Mouse (Mus musculus) urinary bladder, postnatal 14 days (tissue): ENCODE results near the gene Dmrtc2.
"Not testable (repeated sequence)": the region's sequence is repeated elsewhere in the genome, so short reads cannot be mapped to it uniquely, and the experiment has no call there.

Source experiments
- DNase-seq: peaks from one replicate; pipeline ENCODE4 v3.0.0; 2021; ENCODE audit warnings: low spot score

Gene Dmrtc2

DNA sequence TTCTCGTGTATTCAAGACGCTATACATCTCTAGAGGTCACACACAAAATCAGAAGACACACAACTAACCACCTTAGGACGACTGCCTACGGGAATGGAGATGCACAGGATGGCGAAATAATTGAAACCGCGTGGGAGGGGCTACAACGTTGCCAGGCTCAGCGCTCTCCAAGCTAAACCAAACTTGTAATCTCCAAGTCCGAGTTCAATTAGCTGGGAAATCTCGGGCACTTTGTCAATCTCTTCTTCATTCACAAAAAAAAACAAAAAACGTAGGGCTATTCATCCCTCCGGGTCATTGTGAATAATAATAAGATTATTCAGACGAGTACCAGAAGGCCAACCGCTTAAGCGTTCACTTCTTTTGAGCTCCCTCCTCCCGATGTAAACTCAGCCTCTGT is 777 bp upstream of the Dmrtc2 start:
- DNase-seq: no peak

- DNase-seq: no peak
These were observed 7.7 kb downstream of the Dmrtc2 start for GRCm38 (mm10) chr7:24877588-24877987.

- no peak for DNase-seq
These were observed 9.8 kb downstream of the Dmrtc2 start for GRCm38 (mm10) chr7:24879620-24880019.

DNA sequence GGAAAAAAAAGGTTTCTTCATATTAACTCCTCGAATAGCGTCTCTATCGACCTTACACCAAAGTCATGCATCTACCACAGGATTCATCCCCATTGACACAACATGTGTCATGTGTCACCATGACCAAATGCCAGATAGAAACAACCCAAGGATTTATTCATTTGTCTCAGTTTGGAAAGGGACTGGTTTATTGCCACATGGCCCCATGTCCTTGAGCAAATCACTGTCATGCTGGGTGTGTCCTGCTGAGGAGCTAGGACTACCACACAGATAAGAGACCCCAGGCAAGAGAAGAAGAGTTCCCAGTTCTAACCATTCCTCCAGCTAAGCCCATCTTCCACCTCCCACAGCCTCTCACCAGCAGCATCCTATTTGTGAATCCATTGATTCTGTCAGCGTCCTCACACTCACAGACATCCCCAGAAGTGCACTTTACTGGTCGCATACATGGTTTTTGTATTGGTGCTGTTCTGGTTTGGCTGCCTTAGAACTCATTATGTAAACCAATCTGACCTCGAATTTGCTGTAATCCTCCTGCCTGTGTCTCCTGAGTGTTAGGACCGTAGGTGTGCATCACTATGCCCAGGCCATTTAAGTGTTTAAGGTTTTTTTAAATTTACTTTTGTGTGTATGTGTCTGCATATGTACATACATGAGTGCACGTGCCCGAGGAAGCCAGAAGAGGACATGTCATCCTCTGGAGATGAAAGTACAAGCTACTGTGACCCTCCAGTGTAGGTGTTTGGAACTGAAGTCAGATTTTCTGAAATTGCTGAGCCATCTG is 12.8 kb downstream of the Dmrtc2 start:
- no peak for DNase-seq

DNA sequence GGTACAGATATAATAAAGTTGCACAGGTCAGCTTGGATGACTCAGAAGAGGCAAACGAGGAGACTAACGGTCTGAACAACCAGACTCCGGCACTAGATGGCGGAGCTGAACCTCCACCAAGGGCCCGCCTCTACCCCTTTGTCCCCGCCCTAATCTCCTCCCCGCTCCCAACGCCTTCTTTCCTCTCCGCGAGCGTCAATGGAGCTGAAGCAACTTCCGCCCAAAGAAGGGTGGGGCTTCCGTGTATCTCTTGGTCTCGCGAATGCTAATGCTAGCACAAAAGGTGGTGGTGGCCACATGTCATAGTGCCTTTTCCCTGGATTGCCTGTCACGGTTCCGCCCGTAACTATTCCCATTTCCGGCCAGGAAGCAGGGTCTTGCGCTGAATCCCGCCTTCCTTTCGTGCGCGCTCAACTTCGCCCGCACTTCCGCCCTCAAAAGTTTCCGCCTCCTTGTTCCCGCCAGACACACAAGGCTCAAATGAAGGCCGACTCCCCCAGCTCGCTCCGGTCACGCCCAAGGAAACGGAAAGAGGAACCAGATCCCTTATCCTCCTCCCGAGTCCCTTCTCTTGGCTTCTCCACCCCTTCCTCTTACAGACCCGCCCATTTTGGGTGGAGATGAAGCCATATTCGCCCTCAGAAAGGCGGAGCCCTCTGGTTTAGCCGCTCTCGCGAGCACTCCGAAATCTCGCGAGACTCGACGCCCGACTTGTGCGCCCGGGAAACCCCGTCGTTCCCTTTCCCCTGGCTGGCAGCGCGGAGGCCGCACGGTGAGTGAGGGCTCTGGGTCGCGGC is 14.2 kb downstream of the Dmrtc2 start, which contains the start of gene Rps19:
Rps19 (plus strand) TSS at position 476 of the 797 bp plus-strand sequence.
- DNase-seq: peak; percentile 99

DNA sequence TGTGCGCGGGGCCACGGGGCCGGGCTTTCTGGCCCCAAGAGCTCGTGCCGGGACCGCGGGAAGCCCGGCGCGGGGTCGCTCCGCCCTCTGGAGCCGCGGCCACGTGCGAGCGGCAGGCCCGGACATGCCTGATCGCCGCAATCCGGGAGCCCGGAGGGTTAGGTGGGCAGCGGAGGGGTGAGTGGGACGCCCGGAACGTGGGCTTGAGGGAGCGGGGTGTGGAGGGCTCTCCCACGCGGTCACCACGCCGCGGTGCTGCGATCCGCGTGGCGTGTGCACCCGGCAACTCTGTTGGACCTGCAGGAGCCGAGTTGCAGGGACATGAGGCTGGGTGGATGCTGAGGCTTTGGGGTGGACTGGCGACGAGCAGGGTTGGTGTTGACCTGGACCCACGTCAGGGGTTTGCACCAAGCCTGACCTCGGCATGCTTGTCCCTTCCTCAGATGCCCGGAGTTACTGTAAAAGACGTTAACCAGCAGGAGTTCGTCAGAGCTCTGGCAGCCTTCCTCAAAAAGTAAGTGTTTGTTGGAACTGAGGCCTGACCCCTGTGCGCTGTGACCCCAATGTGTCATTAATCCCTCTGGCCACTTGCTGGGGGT is 14.9 kb downstream of the Dmrtc2 start:
- DNase-seq: peak; percentile 19

DNA sequence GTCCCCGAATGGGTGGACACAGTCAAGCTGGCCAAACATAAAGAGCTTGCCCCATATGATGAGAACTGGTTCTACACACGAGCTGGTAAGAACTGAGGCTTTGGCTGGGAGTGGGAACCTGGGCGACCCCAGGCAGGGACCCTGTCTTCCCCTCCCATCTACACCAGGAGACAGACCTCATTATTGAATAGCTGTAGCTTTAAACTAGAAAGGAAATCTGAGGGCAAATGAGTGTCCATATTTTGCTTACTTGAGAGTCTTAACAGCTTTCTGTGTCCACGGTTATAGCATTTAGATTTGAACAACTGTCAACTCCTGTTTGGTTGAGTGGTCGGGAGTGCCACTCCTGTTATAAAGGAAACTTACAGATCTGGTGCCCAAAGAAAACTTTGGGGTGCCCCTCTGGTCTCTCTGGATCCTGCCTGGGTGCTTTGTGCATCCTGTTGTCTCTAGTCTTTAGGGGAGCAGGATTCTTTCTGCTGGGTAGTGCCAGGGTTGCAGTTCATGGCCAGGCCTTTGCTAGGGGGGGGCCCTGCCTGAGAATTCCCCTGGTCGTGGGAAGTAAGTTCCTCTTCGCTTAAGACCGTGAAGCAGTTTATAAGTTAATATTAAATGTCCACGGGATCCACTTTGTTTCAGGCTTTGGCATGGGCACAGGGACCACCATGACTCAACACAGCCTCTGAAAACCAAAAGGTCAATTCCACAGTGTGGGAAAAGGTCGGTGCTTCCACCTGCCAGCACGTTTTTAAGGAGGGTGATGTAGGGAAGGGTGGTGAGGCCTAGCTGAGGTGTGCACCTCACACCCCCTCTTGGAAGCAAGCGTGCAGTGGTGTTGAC is 15.8 kb downstream of the Dmrtc2 start:
- no peak for DNase-seq

- DNase-seq: no peak
These were observed 16.4 kb downstream of the Dmrtc2 start for GRCm38 (mm10) chr7:24886308-24886633.

DNA sequence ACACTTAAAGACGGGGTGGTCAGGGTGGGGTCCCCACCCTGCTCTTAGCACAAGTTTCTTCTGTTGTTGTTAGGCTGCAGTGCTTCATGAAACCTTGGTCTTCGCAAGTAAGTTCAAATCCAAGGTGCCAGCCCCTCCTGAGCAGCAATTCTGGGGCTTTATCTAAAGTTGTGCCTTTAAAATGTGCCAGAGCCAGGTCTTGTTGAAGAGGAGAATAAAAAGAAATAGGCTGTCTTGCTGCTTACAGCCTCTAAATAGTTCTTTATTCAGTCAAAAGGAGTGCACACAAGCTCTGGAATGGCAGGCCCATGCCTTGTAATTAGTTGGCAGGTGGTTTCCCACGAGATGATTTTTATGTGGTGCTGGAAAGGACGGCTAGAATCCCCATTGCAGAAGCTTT is 17.2 kb downstream of the Dmrtc2 start:
- no peak for DNase-seq

GRCm38 (mm10) chr7:24889431-24890220 is 19.8 kb downstream of the Dmrtc2 start:
- DNase-seq: no peak

GRCm38 (mm10) chr7:24890281-24891216 is 20.7 kb downstream of the Dmrtc2 start:
- DNase-seq: peak; percentile 77

GRCm38 (mm10) chr7:24891241-24892124 is 21.6 kb downstream of the Dmrtc2 start:
- DNase-seq: no peak

DNA sequence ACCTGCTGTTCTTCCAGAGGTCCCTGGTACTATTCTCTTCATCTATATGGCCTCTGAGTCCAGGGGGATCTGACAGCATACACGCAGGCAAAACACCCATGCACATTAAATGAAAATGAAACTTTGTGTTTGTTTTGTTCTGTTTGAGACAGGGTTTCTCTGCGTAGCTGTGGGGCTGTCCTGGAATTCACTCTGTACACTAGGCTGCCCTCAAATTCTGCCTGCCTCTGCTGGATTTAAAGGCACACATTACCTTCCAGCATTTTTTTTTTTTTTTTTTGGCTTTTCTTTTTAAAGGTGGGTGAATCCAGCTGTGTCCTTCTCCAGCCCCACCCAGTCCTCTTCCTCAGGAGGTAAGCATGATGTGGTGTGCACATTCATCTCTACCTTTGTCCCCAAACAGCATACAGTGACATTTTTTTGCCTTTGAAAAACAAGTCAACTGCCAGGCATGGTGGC is 22.3 kb downstream of the Dmrtc2 start:
- DNase-seq: no peak

- not testable (repeated sequence) for DNase-seq
These were observed 25.9 kb downstream of the Dmrtc2 start for GRCm38 (mm10) chr7:24895749-24896148.

DNA sequence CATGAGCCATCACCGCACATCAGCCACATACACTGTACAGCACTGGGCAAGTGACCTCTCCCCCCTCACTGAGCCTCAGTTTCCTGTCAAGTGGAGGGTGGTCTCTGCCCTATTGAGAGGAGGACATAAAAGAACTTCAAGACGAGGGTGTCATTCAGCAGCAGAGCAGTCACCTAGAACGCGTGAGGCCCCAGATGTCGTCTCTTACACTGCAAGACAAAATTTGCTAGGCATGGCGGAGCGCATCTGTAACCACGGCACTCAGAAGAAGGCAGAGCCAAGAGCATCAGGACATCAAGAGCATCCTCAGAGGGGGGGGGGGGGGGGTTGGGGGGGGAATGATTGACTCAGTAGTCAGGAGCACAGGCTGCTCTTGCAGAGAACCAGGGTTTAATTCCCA is 26.4 kb downstream of the Dmrtc2 start:
- DNase-seq: no peak

- DNase-seq: no peak
These were observed 27.4 kb downstream of the Dmrtc2 start, which contains the start of gene Cd79a for GRCm38 (mm10) chr7:24897224-24897623. Gene Cd79a (plus strand): TSS chr7:24897381.

GRCm38 (mm10) chr7:24897959-24898358 is 28.1 kb downstream of the Dmrtc2 start:
- DNase-seq: no peak

DNA sequence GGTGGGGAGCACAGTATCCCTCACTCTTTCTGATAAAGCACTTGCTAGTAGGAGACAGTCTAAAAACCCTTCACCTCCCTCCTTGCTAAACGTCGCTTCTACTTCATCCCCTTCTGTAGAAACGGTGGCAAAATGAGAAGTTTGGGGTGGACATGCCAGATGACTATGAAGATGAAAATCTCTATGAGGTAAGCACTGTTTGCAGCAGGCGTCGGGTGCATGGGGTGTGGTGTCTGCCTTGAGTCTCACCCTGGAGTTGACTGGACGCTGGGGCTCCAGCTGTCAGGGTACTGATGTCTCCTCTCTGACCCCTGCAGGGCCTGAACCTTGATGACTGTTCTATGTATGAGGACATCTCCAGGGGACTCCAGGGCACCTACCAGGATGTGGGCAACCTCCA is 31.3 kb downstream of the Dmrtc2 start:
- no peak for DNase-seq

DNA sequence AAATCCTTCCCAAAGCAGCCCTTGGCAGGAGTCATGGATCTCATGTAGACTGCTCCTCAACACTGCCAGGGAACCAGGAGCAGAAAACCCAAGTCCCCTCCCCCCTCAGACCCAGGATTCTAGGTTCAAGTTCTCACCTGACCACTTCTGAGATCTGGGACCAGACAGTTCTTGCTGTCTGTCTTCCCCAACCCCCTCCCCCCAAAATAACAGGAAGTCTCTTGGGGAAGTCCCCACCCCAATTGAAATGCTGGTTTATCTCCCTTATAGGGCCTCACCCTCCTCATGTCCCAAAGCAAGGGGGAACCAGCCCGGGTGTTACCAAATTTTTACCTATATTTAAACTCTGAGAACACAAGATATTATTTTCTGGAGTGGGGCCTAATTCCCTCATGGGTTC is 32.0 kb downstream of the Dmrtc2 start:
- no peak for DNase-seq
